Mouse (Mus musculus): ENCODE measurements around the gene Gle1.

The Gle1 gene

GRCm38 (mm10) chr2:29964354-29965249 is 29.4 kb downstream of the Gle1 start:
- DNase-seq (ENCODE audit: inconsistent age in 2 of 2, low spot score in 1 of 2) = peak; percentile 40 to 66

GRCm38 (mm10) chr2:29965250-29965843 is 30.1 kb downstream of the Gle1 start, which contains the start of gene Sptan1:
Gene Sptan1, plus strand, starts transcription at chr2:29965560.
- DNase-seq (ENCODE audit: inconsistent age in 2 of 2, low spot score in 1 of 2) = peak; percentile 97 to 99

- peak; percentile 64 to 81 for DNase-seq (ENCODE audit: inconsistent age in 2 of 2, low spot score in 1 of 2)
Measured at GRCm38 (mm10) chr2:29965906-29966305, 30.7 kb downstream of the Gle1 start.

GRCm38 (mm10) chr2:29966826-29967225 is 31.6 kb downstream of the Gle1 start:
- DNase-seq (ENCODE audit: inconsistent age in 2 of 2, low spot score in 1 of 2) = peak in 1 of 2 experiments; percentile 47

- DNase-seq (ENCODE audit: inconsistent age in 2 of 2, low spot score in 1 of 2) = peak in 1 of 2 experiments; percentile 35
Measured at GRCm38 (mm10) chr2:29967768-29968167, 32.5 kb downstream of the Gle1 start.

GRCm38 (mm10) chr2:29968638-29969037 is 33.4 kb downstream of the Gle1 start:
- peak in 1 of 2 experiments; percentile 48 for DNase-seq (ENCODE audit: inconsistent age in 2 of 2, low spot score in 1 of 2)

GRCm38 (mm10) chr2:29971838-29972635 is 36.8 kb downstream of the Gle1 start:
- DNase-seq (ENCODE audit: inconsistent age in 2 of 2, low spot score in 1 of 2) = peak; percentile 87 to 94

GRCm38 (mm10) chr2:29973525-29973924 is 38.3 kb downstream of the Gle1 start:
- DNase-seq (ENCODE audit: inconsistent age in 2 of 2, low spot score in 1 of 2) = peak in 1 of 2 experiments; percentile 50

GRCm38 (mm10) chr2:29977307-29977706 is 42.1 kb downstream of the Gle1 start:
- DNase-seq (ENCODE audit: inconsistent age in 2 of 2, low spot score in 1 of 2) = peak in 1 of 2 experiments; percentile 87

- DNase-seq (ENCODE audit: inconsistent age in 2 of 2, low spot score in 1 of 2) = no peak
Measured at GRCm38 (mm10) chr2:29980661-29981060, 45.4 kb downstream of the Gle1 start.

GRCm38 (mm10) chr2:29991962-29992361 is 56.7 kb downstream of the Gle1 start:
- no peak for DNase-seq (ENCODE audit: inconsistent age in 2 of 2, low spot score in 1 of 2)

GRCm38 (mm10) chr2:30009101-30009500 is 73.9 kb downstream of the Gle1 start:
- DNase-seq (ENCODE audit: inconsistent age in 2 of 2, low spot score in 1 of 2) = no peak

Data from adrenal gland, adult (tissue).